Mouse (Mus musculus) bone marrow macrophage, adult 2 months (primary cell): ENCODE results near the gene Gnat2. TPM values are rescaled to one million over a fixed set of nuclear protein-coding genes. Genes with fewer than 3 reads are reported as not detected.

ENCODE experiments used
- H3K27ac ChIP-seq: 2 replicates; pipeline ENCODE4 v1.5.1; 2012; ENCODE audit warnings: low read depth, low read length; ENCODE audit not compliant: insufficient read depth
- H3K4me1 ChIP-seq: 2 replicates; pipeline ENCODE4 v1.6.1; 2012; ENCODE audit warnings: low read length; ENCODE audit not compliant: control insufficient read depth, insufficient read depth
- H3K4me3 ChIP-seq: 2 replicates; pipeline ENCODE4 v1.5.1; 2012; ENCODE audit warnings: mild to moderate bottlenecking, low read length, moderate library complexity; ENCODE audit not compliant: insufficient read depth
- CTCF ChIP-seq: IDR thresholded peaks from 2 replicates; pipeline ENCODE4 v1.5.1; 2012; ENCODE audit warnings: low read depth, mild to moderate bottlenecking, low read length, moderate library complexity
- POLR2A ChIP-seq: IDR thresholded peaks from 2 replicates; pipeline ENCODE4 v1.6.1; 2012; ENCODE audit warnings: mild to moderate bottlenecking, low read depth, low read length, borderline replicate concordance
- polyA plus RNA-seq: library from polyadenylated mRNA; stranded (reverse); fragments of >200 nt; gene quantifications from 2 replicates; pipeline ENCODE4 v1.2.4, GENCODE M21; 2012; ENCODE audit not compliant: missing spikeins, insufficient read depth, insufficient read length

Gnat2 gene
- polyA plus RNA-seq, 1 experiment = not detected

- no peak overlapping the region for H3K27ac ChIP-seq
- TF ChIP-seq CTCF = no peak
- no peak for TF ChIP-seq POLR2A
- peaks cover 12% of the 10 kb centered on the region for H3K4me1 ChIP-seq
- no peak overlapping the region for H3K4me3 ChIP-seq
Observed at GRCm38 (mm10) chr3:108093306-108093705, 717 bp downstream of the Gnat2 start.

GRCm38 (mm10) chr3:108094146-108094545 is 1.6 kb downstream of the Gnat2 start:
- Histone ChIP-seq H3K4me1 (peaks cover 6% of the 10 kb centered on the region; the same call in 1 of the 2 replicates), H3K4me3 (no peak overlapping the region), H3K27ac (no peak overlapping the region)
- no peak for TF ChIP-seq POLR2A
- no peak for TF ChIP-seq CTCF

- Histone ChIP-seq H3K4me3 (no peak overlapping the region), H3K27ac (no peak overlapping the region), H3K4me1 (peaks cover 6% of the 10 kb centered on the region; the same call in 1 of the 2 replicates)
- TF ChIP-seq POLR2A = no peak
- no peak for TF ChIP-seq CTCF
Observed at GRCm38 (mm10) chr3:108094976-108095760, 2.6 kb downstream of the Gnat2 start.

- no peak overlapping the region for H3K4me3 ChIP-seq
- peaks cover 6% of the 10 kb centered on the region; the same call in 1 of the 2 replicates for H3K4me1 ChIP-seq
- TF ChIP-seq CTCF (no peak), POLR2A (no peak)
- H3K27ac ChIP-seq = no peak overlapping the region
Observed at GRCm38 (mm10) chr3:108096226-108096625, 3.6 kb downstream of the Gnat2 start.

- H3K27ac ChIP-seq = no peak overlapping the region
- peaks cover 6% of the 10 kb centered on the region; the same call in 1 of the 2 replicates for H3K4me1 ChIP-seq
- no peak overlapping the region for H3K4me3 ChIP-seq
- TF ChIP-seq POLR2A (no peak), CTCF (no peak)
Observed at GRCm38 (mm10) chr3:108096726-108097125, 4.1 kb downstream of the Gnat2 start.

GRCm38 (mm10) chr3:108097656-108098055 is 5.1 kb downstream of the Gnat2 start:
- no peak overlapping the region for H3K27ac ChIP-seq
- TF ChIP-seq CTCF (no peak), POLR2A (no peak)
- H3K4me3 ChIP-seq = no peak overlapping the region
- peaks cover 6% of the 10 kb centered on the region; the same call in 1 of the 2 replicates for H3K4me1 ChIP-seq

- Histone ChIP-seq H3K4me1 (peaks cover 4% of the 10 kb centered on the region; the same call in 1 of the 2 replicates), H3K27ac (no peak overlapping the region), H3K4me3 (no peak overlapping the region)
- no peak for TF ChIP-seq POLR2A
- no peak for TF ChIP-seq CTCF
Observed at GRCm38 (mm10) chr3:108098316-108098715, 5.7 kb downstream of the Gnat2 start.

GRCm38 (mm10) chr3:108101594-108101993 is 9.0 kb downstream of the Gnat2 start:
- Histone ChIP-seq H3K27ac (no peak overlapping the region), H3K4me3 (no peak overlapping the region), H3K4me1 (no peaks in the 10 kb centered on the region)
- TF ChIP-seq CTCF (no peak), POLR2A (no peak)

- no peaks in the 10 kb centered on the region for H3K4me1 ChIP-seq
- H3K4me3 ChIP-seq = no peak overlapping the region
- TF ChIP-seq CTCF (no peak), POLR2A (no peak)
- H3K27ac ChIP-seq = no peak overlapping the region
Observed at GRCm38 (mm10) chr3:108102075-108102474, 9.5 kb downstream of the Gnat2 start.

GRCm38 (mm10) chr3:108105281-108105680 is 12.7 kb downstream of the Gnat2 start:
- no peak overlapping the region for H3K4me3 ChIP-seq
- peaks cover 5% of the 10 kb centered on the region for H3K4me1 ChIP-seq
- no peak overlapping the region for H3K27ac ChIP-seq
- TF ChIP-seq CTCF (no peak), POLR2A (no peak)
